Mouse (Mus musculus) lung, adult 2 months (tissue): ENCODE measurements at regions not wholly inside any gene's neighbourhood (a gene's known extent, or its start where the extent isn't known, plus 50 kb on each side); places are given as distances from the start of the nearest gene placed in this dataset.
A peak's percentile ranks its signal among the peaks of the same experiment; 100 is the strongest.
"Not testable (repeated sequence)": the region's sequence is repeated elsewhere in the genome, so short reads cannot be mapped to it uniquely, and the experiment has no call there.

ENCODE experiments used
- DNase-seq: peaks from one replicate; pipeline ENCODE4 v3.0.0; 2022
- H3K4me1 ChIP-seq: fragments of 200-500 bp; 2 replicates; pipeline ENCODE4 v1.6.1; 2011; ENCODE audit warnings: low read length; ENCODE audit not compliant: control insufficient read depth, insufficient read depth
- H3K4me3 ChIP-seq: fragments of 200-500 bp; replicated peaks from 2 replicates; pipeline ENCODE3; 2011; ENCODE audit warnings: low read depth, mild to moderate bottlenecking, control low read depth, low read length; ENCODE audit errors: extremely low read depth
- CTCF ChIP-seq: fragments of 200-500 bp; IDR thresholded peaks from 2 replicates; pipeline ENCODE4 v1.5.1; 2011; ENCODE audit warnings: mild to moderate bottlenecking, low read length, control low read depth; ENCODE audit not compliant: insufficient read depth
- POLR2A ChIP-seq: fragments of 200-500 bp; IDR thresholded peaks from 2 replicates; pipeline ENCODE4 v1.6.1; 2011; ENCODE audit warnings: low read depth, mild to moderate bottlenecking, control low read depth, low read length, borderline replicate concordance; ENCODE audit errors: extremely low read depth
- WGBS: fragments of 180-500 bp; shearing (Covaris S2); methylation state at CpG from one replicate; pipeline ENCODE4 v1.1.7; 2018; 5-methylcytosine and 5-hydroxymethylcytosine counted together

GRCm38 (mm10) chr2:71597956-71598355 is 51.4 kb upstream of the Dlx2 start:
- TF ChIP-seq POLR2A, result no peak
- no peak for TF ChIP-seq CTCF
- no peak for DNase-seq

GRCm38 (mm10) chr2:71598368-71598767 is 51.8 kb upstream of the Dlx2 start:
- TF ChIP-seq CTCF (no peak), POLR2A (no peak)
- Histone ChIP-seq H3K4me1 (no peaks in the 10 kb centered on the region), H3K4me3 (no peak overlapping the region)
- DNase-seq, result no peak
- 45% methylated on average over 10 of the region's 10 CpGs for WGBS

More at GRCm38 (mm10) chr2:71597956-71598355, 51.4 kb upstream of the Dlx2 start:
- Histone ChIP-seq H3K4me1 (no peaks in the 10 kb centered on the region), H3K4me3 (no peak overlapping the region)
- WGBS, result 77% methylated on average over 5 of the region's 5 CpGs

DNA sequence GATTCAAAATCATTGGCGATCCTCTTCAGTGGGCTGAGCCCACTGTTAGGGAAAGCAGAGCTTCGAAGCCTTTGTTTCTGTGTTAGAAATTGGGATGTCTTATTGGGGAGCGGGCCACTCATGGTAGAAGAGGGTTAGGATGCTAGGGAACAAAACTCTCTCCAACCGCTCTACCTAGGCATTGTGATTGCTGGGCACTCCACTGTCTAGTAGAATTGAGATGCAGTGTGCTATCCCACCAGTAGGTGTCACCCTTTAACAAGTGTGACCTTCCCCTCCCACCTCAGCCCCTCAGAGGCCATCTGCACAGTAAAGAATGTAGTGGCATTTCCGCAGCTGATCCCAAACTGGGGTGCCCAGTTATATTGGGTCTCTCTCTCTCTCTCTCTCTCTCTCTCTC is 52.2 kb upstream of the Dlx2 start:
- Histone ChIP-seq H3K4me1 (no peaks in the 10 kb centered on the region), H3K4me3 (no peak overlapping the region)
- 19% methylated on average over 5 of the region's 5 CpGs for WGBS
- TF ChIP-seq CTCF (peak; percentile 92), POLR2A (no peak)
- DNase-seq, result peak; percentile 72

GRCm38 (mm10) chr2:71600213-71600612 is 53.7 kb upstream of the Dlx2 start:
- no peak for DNase-seq

DNA sequence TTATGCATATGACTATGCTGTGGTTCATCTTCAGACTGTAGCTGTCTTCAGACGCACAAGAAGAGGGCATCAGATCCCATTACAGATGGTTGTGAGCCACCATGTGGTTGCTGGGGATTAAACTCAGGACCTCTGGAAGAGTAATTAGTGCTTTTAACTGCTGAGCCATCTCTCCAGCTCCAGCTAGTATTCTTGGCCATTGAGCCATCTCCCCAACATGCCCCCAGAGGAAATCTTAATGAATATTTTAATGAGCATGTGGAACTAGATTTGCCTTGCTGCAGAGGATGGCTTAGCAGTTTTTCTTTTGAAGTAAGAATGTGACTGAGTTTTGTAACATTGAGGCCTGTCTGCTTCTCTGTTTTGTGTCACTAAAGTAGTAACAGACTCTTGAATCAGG is 54.4 kb upstream of the Dlx2 start:
- TF ChIP-seq CTCF (no peak), POLR2A (no peak)
- Histone ChIP-seq H3K4me3 (no peak overlapping the region), H3K4me1 (no peaks in the 10 kb centered on the region)
- WGBS, result 100% methylated on average over 1 of the region's 1 CpGs
- no peak for DNase-seq

More at GRCm38 (mm10) chr2:71600213-71600612, 53.7 kb upstream of the Dlx2 start:
- no peaks in the 10 kb centered on the region for H3K4me1 ChIP-seq
- no peak overlapping the region for H3K4me3 ChIP-seq
- TF ChIP-seq CTCF (no peak), POLR2A (no peak)
- 64% methylated on average over 7 of the region's 7 CpGs for whole genome bisulfite sequencing

GRCm38 (mm10) chr2:71603796-71604195 is 57.2 kb upstream of the Dlx2 start:
- WGBS, result 90% methylated on average over 8 of the region's 8 CpGs
- H3K4me1 ChIP-seq, DNase-seq, H3K4me3 ChIP-seq: not testable (repeated sequence)

- H3K4me1 ChIP-seq, result no peaks in the 10 kb centered on the region
These were observed 59.1 kb upstream of the Dlx2 start for GRCm38 (mm10) chr2:71605606-71606005.

DNA sequence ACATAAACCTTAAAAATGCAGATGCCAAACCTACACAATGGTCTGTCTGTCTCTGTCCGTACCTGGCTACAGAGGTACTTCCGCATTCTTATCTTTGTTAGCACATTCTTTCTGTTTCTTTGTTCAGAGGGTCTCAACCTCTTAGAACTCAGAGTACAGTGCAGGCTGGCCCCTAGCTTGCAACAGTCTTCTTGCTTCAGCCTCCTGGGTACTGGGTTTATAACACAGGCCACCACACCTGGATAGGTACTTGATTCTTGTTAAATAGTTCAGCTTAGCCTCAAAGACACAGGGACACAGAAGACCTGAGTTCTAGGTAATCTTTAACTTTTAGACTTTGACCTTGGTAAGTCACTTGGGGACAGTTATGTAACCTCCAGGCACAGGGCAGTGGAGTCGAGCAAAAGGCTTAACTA is 60.5 kb upstream of the Dlx2 start:
- TF ChIP-seq POLR2A (no peak), CTCF (no peak)
- Histone ChIP-seq H3K4me3 (no peak overlapping the region), H3K4me1 (no peaks in the 10 kb centered on the region)
- 66% methylated on average over 3 of the region's 3 CpGs for WGBS
- DNase-seq, result no peak

More at GRCm38 (mm10) chr2:71605606-71606005, 59.1 kb upstream of the Dlx2 start:
- TF ChIP-seq POLR2A (no peak), CTCF (no peak)
- DNase-seq, result no peak
- no peak overlapping the region for H3K4me3 ChIP-seq
- 90% methylated on average over 1 of the region's 1 CpGs for WGBS

DNA sequence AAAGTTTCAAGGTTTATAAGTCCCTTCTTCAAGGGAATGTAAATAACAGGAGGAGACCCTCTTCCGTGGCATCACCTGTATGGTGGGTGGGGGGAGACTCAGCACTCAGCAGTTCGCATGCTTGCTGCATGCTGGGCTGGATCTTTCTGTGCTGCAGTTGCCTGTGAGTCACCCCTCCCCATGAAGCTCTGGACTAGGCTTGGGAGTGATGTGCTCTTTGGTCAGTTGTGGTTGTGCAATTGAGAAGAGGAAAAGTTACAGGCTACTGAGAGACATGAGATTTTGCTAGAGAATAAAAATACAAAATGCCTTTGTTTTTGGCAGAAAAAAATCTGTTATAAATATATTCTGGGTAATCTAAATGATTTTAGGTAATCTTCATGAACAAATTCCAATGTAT is 66.7 kb upstream of the Dlx2 start:
- no peak for DNase-seq
- no peak overlapping the region for H3K4me3 ChIP-seq
- TF ChIP-seq POLR2A, result no peak
- 42% methylated on average over 2 of the region's 2 CpGs for WGBS
- no peaks in the 10 kb centered on the region for H3K4me1 ChIP-seq

GRCm38 (mm10) chr2:71616526-71616925 is 70.0 kb upstream of the Dlx2 start:
- 73% methylated on average over 5 of the region's 5 CpGs for WGBS
- Histone ChIP-seq H3K4me1 (no peaks in the 10 kb centered on the region), H3K4me3 (no peak overlapping the region)
- TF ChIP-seq POLR2A (no peak), CTCF (no peak)
- no peak for DNase-seq

GRCm38 (mm10) chr2:71621458-71621857 is 74.9 kb upstream of the Dlx2 start:
- H3K4me1 ChIP-seq, result no peaks in the 10 kb centered on the region
- WGBS, result 84% methylated on average over 2 of the region's 2 CpGs
- TF ChIP-seq CTCF (no peak), POLR2A (no peak)
- H3K4me3 ChIP-seq, result no peak overlapping the region
- no peak for DNase-seq
